In the genomic region with DNA sequence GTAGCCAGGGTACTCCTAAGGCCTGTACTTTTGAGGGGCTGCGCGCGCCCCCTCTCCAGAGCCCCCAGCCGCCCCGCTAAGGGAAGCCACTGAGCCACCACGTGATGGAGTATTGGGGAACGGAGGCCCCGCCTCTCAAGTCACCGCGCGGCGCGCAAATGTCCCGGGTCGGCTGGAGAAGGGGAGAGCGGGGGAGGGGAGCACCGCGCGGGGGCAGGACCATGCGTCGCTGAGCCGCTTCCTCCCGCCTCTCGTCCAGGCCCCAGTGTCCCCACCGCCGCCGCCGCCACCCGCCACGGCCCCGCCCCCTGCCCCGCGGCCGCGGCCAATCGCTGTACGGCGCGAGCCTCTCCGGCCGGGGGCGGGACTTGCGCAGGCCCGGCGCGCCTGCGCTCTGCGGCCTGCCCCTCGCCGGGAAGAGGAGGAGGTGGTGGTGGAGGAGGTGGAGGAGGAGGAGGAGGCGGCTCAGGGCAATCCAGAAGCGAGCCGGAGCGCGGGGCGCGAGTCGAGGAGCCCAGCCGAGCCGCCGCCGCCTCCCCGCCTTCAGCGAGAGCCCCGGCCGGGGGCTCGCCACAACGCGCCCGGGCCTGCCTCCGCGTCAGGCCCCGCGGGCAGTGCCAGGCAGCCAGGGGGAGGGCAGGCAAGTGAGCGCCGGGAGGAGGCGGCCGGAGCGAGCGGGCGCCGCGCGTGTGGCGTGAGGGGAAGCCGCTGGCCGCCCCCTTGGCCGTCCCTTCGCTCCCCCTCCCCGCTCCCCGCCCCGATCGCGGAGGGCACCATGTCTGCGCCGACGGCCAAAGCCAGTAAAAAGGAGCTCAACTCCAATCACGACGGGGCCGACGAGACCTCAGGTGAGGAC, we compare ENCODE assay signal across 8 mouse cellular contexts. TPM values are rescaled to one million over a fixed set of nuclear protein-coding genes. Genes with fewer than 3 reads are reported as not detected.
DNase-seq lines count a peak whose midpoint lies in the region; ATAC-seq and TF ChIP-seq lines count a peak whose summit lies in the region.

No protein-coding gene starts in this region.

- peak; percentile 72 for ATAC-seq in activated CD4-positive, CD25-positive, alpha-beta regulatory T cell, adult 4 months
- peak; percentile 74 for ATAC-seq in common myeloid progenitor, adult 5-6 weeks (replicated peaks; ENCODE audit: low read depth, poor library complexity, severe bottlenecking)
- peak; percentile 96 for ATAC-seq in hindbrain, postnatal 0 days
- peak; percentile 82 for ATAC-seq in megakaryocyte, adult 5-6 weeks (ENCODE audit: poor library complexity, severe bottlenecking)

- under 1% methylated on average over 59 of the region's 101 CpGs for WGBS in hindbrain, postnatal 0 days

- peak overlapping the region; percentile 96 for H3K9ac ChIP-seq in hindbrain, postnatal 0 days (replicated peaks; ENCODE audit: low read length)

- H3K4me3 ChIP-seq in gastrocnemius, adult 2 months = peak overlapping the region; percentile 98
- H3K4me3 ChIP-seq in hindbrain, postnatal 0 days (ENCODE audit: low read length) = peak overlapping the region; percentile 100

- no peak for TF ChIP-seq CTCF in gastrocnemius, adult 2 months (IDR thresholded peaks at IDR 0.05)
- no peak for TF ChIP-seq CTCF in hindbrain, postnatal 0 days (IDR thresholded peaks at IDR 0.05; ENCODE audit: low read depth)

- intact Hi-C loops in gastrocnemius, adult 2 months (cut with DNase I) = no loop called here

- DNase-seq in gastrocnemius, adult 2 months = peak; percentile 99
- peak; percentile 98 for DNase-seq in hindbrain, postnatal 0 days (ENCODE audit: low spot score)
- peak; percentile 72 to 94 for DNase-seq in left cerebral cortex, adult 8-10 months (ENCODE audit: low spot score in 2 of 2)
- peak; percentile 95 for DNase-seq in right cerebral cortex, adult 18-20 months
- peak; percentile 94 for DNase-seq in urinary bladder, adult 2 months (ENCODE audit: low spot score)

- H3K4me1 ChIP-seq in hindbrain, postnatal 0 days (ENCODE audit: insufficient read depth, low read length) = peaks cover 3% of the 10 kb centered on the region; the same call in 1 of the 2 replicates

- peak overlapping the region; percentile 76 for H3K4me2 ChIP-seq in hindbrain, postnatal 0 days (ENCODE audit: low read depth, low read length)

- H3K9me3 ChIP-seq in hindbrain, postnatal 0 days (ENCODE audit: low read length) = no peaks in the 10 kb centered on the region

- peak overlapping the region; percentile 96 for H3K27ac ChIP-seq in gastrocnemius, adult 2 months
- H3K27ac ChIP-seq in hindbrain, postnatal 0 days = peak overlapping the region; percentile 99

- H3K27me3 ChIP-seq in hindbrain, postnatal 0 days (ENCODE audit: insufficient read depth, low read length) = no peaks in the 10 kb centered on the region

- H3K36me3 ChIP-seq in hindbrain, postnatal 0 days (ENCODE audit: insufficient read depth, low read length) = peaks cover 12% of the 10 kb centered on the region; the same call in 1 of the 2 replicates

RNA-seq across cellular contexts. Expression of gene Set, which starts 9.1 kb away (rescaled TPM):
- polyA plus RNA-seq in activated CD4-positive, CD25-positive, alpha-beta regulatory T cell, adult 4 months (2017; shearing (Covaris generic)) = 100 to 1,000 TPM; 369 to 379 TPM
- total RNA-seq in common myeloid progenitor, adult 5-6 weeks (2017) = 1,475 and 1,487 TPM in 2 replicates
- 100 to 1,000 TPM in 1 of 2 experiments, 10 to 100 TPM in 1; 93.8 to 110 TPM for total RNA-seq in gastrocnemius, adult 2 months (2021)
- total RNA-seq in hindbrain, postnatal 0 days (2014; rRNA removed) = 149 and 188 TPM in 2 replicates
- polyA plus RNA-seq in hindbrain, postnatal 0 days (2015; fragmentation: Nextera tagmentation; extraction: Ambion mirVana) = 332 and 334 TPM in 2 replicates
- 100 to 1,000 TPM; 190 to 221 (median 207) TPM for total RNA-seq in left cerebral cortex, adult 8-10 months (2022)
- 160 and 167 TPM in 2 replicates for total RNA-seq in megakaryocyte, adult 5-6 weeks (2015)
- 634 and 647 TPM in 2 replicates for total RNA-seq in megakaryocyte, adult 5-6 weeks (2017)
- 114 and 146 TPM in 2 replicates for polyA plus RNA-seq in urinary bladder, adult 2 months (2012; rRNA removed)

RNA-seq across cellular contexts. Expression of gene Pkn3, which starts 11.2 kb away (rescaled TPM):
- polyA plus RNA-seq in activated CD4-positive, CD25-positive, alpha-beta regulatory T cell, adult 4 months (2017; shearing (Covaris generic)) = under 1 TPM in 1 of 2 experiments, not detected in 1; 0.41 TPM
- total RNA-seq in common myeloid progenitor, adult 5-6 weeks (2017) = 11.8 and 22.9 TPM in 2 replicates
- 1 to 10 TPM; 3.6 to 4.1 TPM for total RNA-seq in gastrocnemius, adult 2 months (2021)
- 1.2 and 4.5 TPM in 2 replicates for total RNA-seq in hindbrain, postnatal 0 days (2014; rRNA removed)
- 0.99 and 1.0 TPM in 2 replicates for polyA plus RNA-seq in hindbrain, postnatal 0 days (2015; fragmentation: Nextera tagmentation; extraction: Ambion mirVana)
- total RNA-seq in left cerebral cortex, adult 8-10 months (2022) = 1 to 10 TPM; 1.9 to 4.5 (median 2.3) TPM
- 3.0 and 4.8 TPM in 2 replicates for total RNA-seq in megakaryocyte, adult 5-6 weeks (2015)
- 7.0 and 9.1 TPM in 2 replicates for total RNA-seq in megakaryocyte, adult 5-6 weeks (2017)
- 18.6 and 22.3 TPM in 2 replicates for polyA plus RNA-seq in urinary bladder, adult 2 months (2012; rRNA removed)

RNA-seq across cellular contexts. Expression of gene Wdr34, which starts 17.6 kb away (rescaled TPM):
- polyA plus RNA-seq in activated CD4-positive, CD25-positive, alpha-beta regulatory T cell, adult 4 months (2017; shearing (Covaris generic)) = 1 to 10 TPM in 1 of 2 experiments, under 1 TPM in 1; 0.87 to 1.4 TPM
- total RNA-seq in common myeloid progenitor, adult 5-6 weeks (2017) = 11.5 and 15.6 TPM in 2 replicates
- total RNA-seq in gastrocnemius, adult 2 months (2021) = 1 to 10 TPM; 4.4 to 5.0 TPM
- 87.4 and 87.7 TPM in 2 replicates for total RNA-seq in hindbrain, postnatal 0 days (2014; rRNA removed)
- 64.5 and 66.5 TPM in 2 replicates for polyA plus RNA-seq in hindbrain, postnatal 0 days (2015; fragmentation: Nextera tagmentation; extraction: Ambion mirVana)
- total RNA-seq in left cerebral cortex, adult 8-10 months (2022) = 10 to 100 TPM; 38.7 to 43.4 (median 42.1) TPM
- total RNA-seq in megakaryocyte, adult 5-6 weeks (2015) = 0.91 and 1.2 TPM in 2 replicates
- 1.8 and 5.7 TPM in 2 replicates for total RNA-seq in megakaryocyte, adult 5-6 weeks (2017)
- polyA plus RNA-seq in urinary bladder, adult 2 months (2012; rRNA removed) = 17.6 and 18.0 TPM in 2 replicates

RNA-seq across cellular contexts. Expression of gene Zdhhc12, which starts 27.2 kb away (rescaled TPM):
- 10 to 100 TPM; 31.6 to 32.4 TPM for polyA plus RNA-seq in activated CD4-positive, CD25-positive, alpha-beta regulatory T cell, adult 4 months (2017; shearing (Covaris generic))
- 8.0 and 11.4 TPM in 2 replicates for total RNA-seq in common myeloid progenitor, adult 5-6 weeks (2017)
- 1 to 10 TPM; 2.0 to 3.5 TPM for total RNA-seq in gastrocnemius, adult 2 months (2021)
- total RNA-seq in hindbrain, postnatal 0 days (2014; rRNA removed) = 25.4 and 35.0 TPM in 2 replicates
- polyA plus RNA-seq in hindbrain, postnatal 0 days (2015; fragmentation: Nextera tagmentation; extraction: Ambion mirVana) = 30.2 and 32.2 TPM in 2 replicates
- 10 to 100 TPM in 1 of 4 experiments, 1 to 10 TPM in 3; 6.8 to 10.5 (median 8.9) TPM for total RNA-seq in left cerebral cortex, adult 8-10 months (2022)
- total RNA-seq in megakaryocyte, adult 5-6 weeks (2015) = 20.3 and 24.6 TPM in 2 replicates
- total RNA-seq in megakaryocyte, adult 5-6 weeks (2017) = 8.2 and 10.7 TPM in 2 replicates
- polyA plus RNA-seq in urinary bladder, adult 2 months (2012; rRNA removed) = 31.5 and 40.7 TPM in 2 replicates

RNA-seq across cellular contexts. Expression of gene Zer1, which starts 58.1 kb away (rescaled TPM):
- polyA plus RNA-seq in activated CD4-positive, CD25-positive, alpha-beta regulatory T cell, adult 4 months (2017; shearing (Covaris generic)) = 10 to 100 TPM; 14.5 to 15.2 TPM
- total RNA-seq in common myeloid progenitor, adult 5-6 weeks (2017) = 11.8 and 17.4 TPM in 2 replicates
- 10 to 100 TPM; 23.1 to 25.2 TPM for total RNA-seq in gastrocnemius, adult 2 months (2021)
- 77.6 and 99.2 TPM in 2 replicates for total RNA-seq in hindbrain, postnatal 0 days (2014; rRNA removed)
- polyA plus RNA-seq in hindbrain, postnatal 0 days (2015; fragmentation: Nextera tagmentation; extraction: Ambion mirVana) = 14.0 and 14.6 TPM in 2 replicates
- total RNA-seq in left cerebral cortex, adult 8-10 months (2022) = 100 to 1,000 TPM; 141 to 144 (median 142) TPM
- total RNA-seq in megakaryocyte, adult 5-6 weeks (2015) = 10.1 and 11.7 TPM in 2 replicates
- total RNA-seq in megakaryocyte, adult 5-6 weeks (2017) = 8.7 and 10.7 TPM in 2 replicates
- 46.2 and 46.5 TPM in 2 replicates for polyA plus RNA-seq in urinary bladder, adult 2 months (2012; rRNA removed)

Comparison
In these comparisons a context has a peak if more than half of its experiments do, and no peak if none do; other contexts are left out.
1. Peak in every context shown above with its lines: DNase-seq, ATAC-seq, H3K4me3 ChIP-seq and H3K27ac ChIP-seq.